Mouse (Mus musculus): ENCODE measurements around the gene Adamts5.
A peak's percentile ranks its signal among the peaks of the same experiment; 100 is the strongest.

Adamts5 gene

GRCm38 (mm10) chr16:85901581-85901910, at the start of gene Adamts5:
Gene Adamts5 (minus strand): TSS chr16:85901828.
- no peak for DNase-seq

GRCm38 (mm10) chr16:85950356-85950755, 48.7 kb upstream of the Adamts5 start:
- DNase-seq = no peak

- DNase-seq = peak; percentile 25
Observed at GRCm38 (mm10) chr16:85926004-85926403, 24.4 kb upstream of the Adamts5 start.

GRCm38 (mm10) chr16:85922454-85922853, 20.8 kb upstream of the Adamts5 start:
- peak; percentile 35 for DNase-seq

GRCm38 (mm10) chr16:85920122-85920521, 18.5 kb upstream of the Adamts5 start:
- peak; percentile 7 for DNase-seq

- DNase-seq = peak; percentile 36
Observed at GRCm38 (mm10) chr16:85900702-85901580, 687 bp downstream of the Adamts5 start.

GRCm38 (mm10) chr16:85899790-85900587, 1.6 kb downstream of the Adamts5 start:
- no peak for DNase-seq

GRCm38 (mm10) chr16:85899301-85899721, 2.3 kb downstream of the Adamts5 start:
- DNase-seq = peak; percentile 64

GRCm38 (mm10) chr16:85898816-85899215, 2.8 kb downstream of the Adamts5 start:
- no peak for DNase-seq

- DNase-seq = peak; percentile 55
Observed at GRCm38 (mm10) chr16:85898391-85898790, 3.2 kb downstream of the Adamts5 start.

GRCm38 (mm10) chr16:85897854-85898253, 3.8 kb downstream of the Adamts5 start:
- no peak for DNase-seq

- DNase-seq = no peak
Observed at GRCm38 (mm10) chr16:85895948-85896347, 5.7 kb downstream of the Adamts5 start.

GRCm38 (mm10) chr16:85889778-85890177, 11.8 kb downstream of the Adamts5 start:
- DNase-seq = no peak

- DNase-seq = no peak
Observed at GRCm38 (mm10) chr16:85887289-85888051, 14.2 kb downstream of the Adamts5 start.

- no peak for DNase-seq
Observed at GRCm38 (mm10) chr16:85879075-85879474, 22.6 kb downstream of the Adamts5 start.

- peak; percentile 12 for DNase-seq
Observed at GRCm38 (mm10) chr16:85874141-85874540, 27.5 kb downstream of the Adamts5 start.

- no peak for DNase-seq
Observed at GRCm38 (mm10) chr16:85871971-85872370, 29.7 kb downstream of the Adamts5 start.

GRCm38 (mm10) chr16:85871248-85871647, 30.4 kb downstream of the Adamts5 start:
- no peak for DNase-seq

- DNase-seq = no peak
Observed at GRCm38 (mm10) chr16:85864691-85865389, 36.8 kb downstream of the Adamts5 start.

- no peak for DNase-seq
Observed at GRCm38 (mm10) chr16:85854505-85854904, 47.1 kb downstream of the Adamts5 start.

GRCm38 (mm10) chr16:85827066-85827465, 74.6 kb downstream of the Adamts5 start:
- DNase-seq = no peak

GRCm38 (mm10) chr16:85822330-85822916, 79.2 kb downstream of the Adamts5 start:
- DNase-seq = no peak

All from lung, postnatal 36 days (tissue).